Mouse (Mus musculus): ENCODE measurements around the gene Icmt.

Gene Icmt

GRCm38 (mm10) chr4:152296874-152297861 is at the start of gene Icmt:
Icmt (plus strand) TSS chr4:152297227.
- peak; percentile 100 for DNase-seq

- DNase-seq, result no peak
These were observed 46.4 kb upstream of the Icmt start for GRCm38 (mm10) chr4:152250615-152251014.

GRCm38 (mm10) chr4:152253183-152253759 is 43.8 kb upstream of the Icmt start:
- no peak for DNase-seq

GRCm38 (mm10) chr4:152257070-152257469 is 40.0 kb upstream of the Icmt start:
- no peak for DNase-seq

GRCm38 (mm10) chr4:152260451-152260850 is 36.6 kb upstream of the Icmt start:
- no peak for DNase-seq

GRCm38 (mm10) chr4:152262187-152262586 is 34.8 kb upstream of the Icmt start:
- DNase-seq, result no peak

GRCm38 (mm10) chr4:152263089-152263488 is 33.9 kb upstream of the Icmt start:
- DNase-seq, result no peak

GRCm38 (mm10) chr4:152263512-152264176 is 33.4 kb upstream of the Icmt start:
- no peak for DNase-seq

GRCm38 (mm10) chr4:152264177-152264530 is 32.9 kb upstream of the Icmt start:
- no peak for DNase-seq

- peak; percentile 60 for DNase-seq
These were observed 32.0 kb upstream of the Icmt start for GRCm38 (mm10) chr4:152264867-152265568.

GRCm38 (mm10) chr4:152265791-152266190 is 31.2 kb upstream of the Icmt start:
- no peak for DNase-seq

- no peak for DNase-seq
These were observed 30.7 kb upstream of the Icmt start for GRCm38 (mm10) chr4:152266236-152266895.

GRCm38 (mm10) chr4:152267748-152268369 is 29.2 kb upstream of the Icmt start:
- DNase-seq, result no peak

- no peak for DNase-seq
These were observed 27.1 kb upstream of the Icmt start for GRCm38 (mm10) chr4:152269967-152270366.

GRCm38 (mm10) chr4:152270599-152270998 is 26.4 kb upstream of the Icmt start:
- no peak for DNase-seq

- DNase-seq, result no peak
These were observed 25.7 kb upstream of the Icmt start for GRCm38 (mm10) chr4:152271334-152271733.

- DNase-seq, result no peak
These were observed 25.0 kb upstream of the Icmt start for GRCm38 (mm10) chr4:152272006-152272405.

GRCm38 (mm10) chr4:152272449-152273049 is 24.5 kb upstream of the Icmt start:
- no peak for DNase-seq

- no peak for DNase-seq
These were observed 23.8 kb upstream of the Icmt start for GRCm38 (mm10) chr4:152273191-152273590.

- DNase-seq, result peak; percentile 47
These were observed 23.3 kb upstream of the Icmt start, which contains the start of gene Gpr153 for GRCm38 (mm10) chr4:152273621-152274236. Gpr153 (plus strand) TSS chr4:152274232.

GRCm38 (mm10) chr4:152274681-152275131 is 22.3 kb upstream of the Icmt start:
- no peak for DNase-seq

Data from thymus, postnatal 4 days (tissue).